Mouse (Mus musculus) layer of hippocampus, adult 11-12 months (tissue): ENCODE measurements at regions not wholly inside any gene's neighbourhood (a gene's known extent, or its start where the extent isn't known, plus 50 kb on each side); places are given as distances from the start of the nearest gene placed in this dataset.

Experiments used
- DNase-seq: peaks from one replicate; pipeline ENCODE4 v3.0.0; 2022; ENCODE audit warnings: low spot score

GRCm38 (mm10) chr13:111978675-111979020, 169.9 kb upstream of the Map3k1 start:
- no peak for DNase-seq

GRCm38 (mm10) chr13:111979428-111980204, 170.8 kb upstream of the Map3k1 start:
- DNase-seq: no peak

GRCm38 (mm10) chr13:111980205-111980595, 171.4 kb upstream of the Map3k1 start:
- no peak for DNase-seq

GRCm38 (mm10) chr13:111981103-111981502, 172.3 kb upstream of the Map3k1 start:
- DNase-seq: no peak

- no peak for DNase-seq
Observed at GRCm38 (mm10) chr13:111982796-111983460, 174.1 kb upstream of the Map3k1 start.

GRCm38 (mm10) chr13:111984081-111984574, 175.3 kb upstream of the Map3k1 start:
- no peak for DNase-seq

DNA sequence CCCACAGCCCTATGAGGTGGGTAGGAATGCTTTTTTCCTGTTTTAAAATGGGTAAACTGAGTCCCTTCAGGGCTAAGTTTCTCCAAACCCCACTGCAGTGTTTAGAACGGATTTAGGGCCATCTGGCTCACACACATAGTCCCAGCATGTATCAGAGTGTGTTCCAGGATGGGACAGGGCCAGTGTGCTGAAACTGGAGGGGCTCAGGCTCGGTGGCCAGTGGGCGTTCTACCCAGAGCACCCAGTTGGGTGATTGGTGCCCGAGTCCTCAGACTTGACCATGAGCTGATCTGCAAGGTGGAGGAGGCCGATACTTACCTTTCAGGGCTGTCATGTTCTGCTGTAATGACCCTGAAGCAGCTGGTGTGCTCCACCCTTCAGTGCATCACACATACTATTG, 176.6 kb upstream of the Map3k1 start:
- no peak for DNase-seq

- no peak for DNase-seq
Observed at GRCm38 (mm10) chr13:111986681-111987080, 177.9 kb upstream of the Map3k1 start.

DNA sequence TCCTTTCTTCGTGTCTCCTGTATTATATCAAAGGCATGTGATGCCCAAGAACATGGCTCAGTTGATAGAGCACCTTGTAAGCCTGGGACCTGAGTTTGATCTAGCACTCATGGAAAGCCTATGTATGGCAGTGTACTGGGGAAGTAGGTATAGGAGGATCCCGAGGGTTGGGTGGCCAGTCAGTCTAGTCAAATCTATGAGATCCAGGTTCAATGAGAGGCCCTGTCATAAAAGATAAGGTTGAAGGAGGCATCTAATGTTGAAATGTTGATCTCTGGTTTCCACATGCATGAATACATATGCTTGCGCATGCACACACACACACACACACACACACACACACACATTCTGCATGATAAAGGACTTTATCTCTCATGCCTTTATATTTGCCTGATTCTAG, 178.6 kb upstream of the Map3k1 start:
- DNase-seq: no peak

- no peak for DNase-seq
Observed at GRCm38 (mm10) chr13:111990913-111991534, 182.2 kb upstream of the Map3k1 start.

- no peak for DNase-seq
Observed at GRCm38 (mm10) chr13:111992075-111992847, 183.5 kb upstream of the Map3k1 start.

DNA sequence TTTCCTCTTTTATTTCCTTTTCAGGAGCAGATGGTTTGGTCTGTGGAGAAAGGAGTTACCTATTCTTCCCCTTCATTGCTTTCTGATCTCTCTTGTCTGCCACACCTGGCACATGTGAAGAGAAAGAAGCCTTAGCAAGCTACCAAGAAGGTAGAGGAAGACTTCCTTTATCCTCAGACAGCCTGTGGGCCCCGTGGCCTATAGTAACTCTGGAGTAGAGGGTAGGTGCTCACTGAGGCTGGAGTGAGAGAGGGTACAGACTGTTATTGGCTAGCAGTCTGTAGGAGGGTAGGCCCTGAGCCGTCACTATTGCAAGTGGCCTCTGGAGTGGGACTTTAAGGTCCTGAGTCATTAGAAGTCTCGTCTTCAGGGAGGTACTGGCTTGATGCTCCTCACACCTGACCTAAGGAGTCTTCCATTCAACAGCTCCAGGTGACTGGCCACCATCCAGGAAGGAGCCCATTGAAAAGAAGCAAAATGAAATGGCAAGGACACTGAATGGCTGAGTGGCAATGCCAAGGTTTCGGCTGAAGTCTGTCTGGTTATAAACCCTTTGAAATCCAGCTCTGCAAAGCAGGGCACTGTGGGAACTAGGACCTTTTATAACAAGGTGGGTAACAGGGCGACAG, 186.2 kb upstream of the Map3k1 start:
- no peak for DNase-seq

- DNase-seq: no peak
Observed at GRCm38 (mm10) chr13:111995716-111996115, 186.9 kb upstream of the Map3k1 start.

DNA sequence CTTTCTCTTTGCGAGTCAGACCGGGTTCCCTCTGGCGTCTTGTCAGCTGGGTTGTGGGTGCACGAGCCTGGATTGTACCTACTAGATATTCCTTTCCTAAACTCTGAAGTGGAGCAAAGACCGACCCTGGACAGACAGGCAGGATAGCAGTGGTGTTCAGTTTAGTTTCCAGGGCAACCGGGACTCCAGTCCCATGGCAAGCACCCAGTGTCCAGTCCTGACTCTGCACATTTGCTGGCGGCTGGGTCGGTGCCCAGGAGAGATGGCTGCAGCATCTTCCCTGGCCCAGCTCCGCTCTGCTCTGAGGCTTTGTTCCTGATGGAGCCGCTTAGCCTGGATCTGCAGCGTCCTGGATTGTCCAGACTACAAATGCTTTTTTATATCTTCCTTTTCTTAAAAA, 188.1 kb upstream of the Map3k1 start:
- no peak for DNase-seq

GRCm38 (mm10) chr13:111997980-111998945, 189.5 kb upstream of the Map3k1 start:
- DNase-seq: no peak

- DNase-seq: no peak
Observed at GRCm38 (mm10) chr13:111999647-112000292, 191.0 kb upstream of the Map3k1 start.

DNA sequence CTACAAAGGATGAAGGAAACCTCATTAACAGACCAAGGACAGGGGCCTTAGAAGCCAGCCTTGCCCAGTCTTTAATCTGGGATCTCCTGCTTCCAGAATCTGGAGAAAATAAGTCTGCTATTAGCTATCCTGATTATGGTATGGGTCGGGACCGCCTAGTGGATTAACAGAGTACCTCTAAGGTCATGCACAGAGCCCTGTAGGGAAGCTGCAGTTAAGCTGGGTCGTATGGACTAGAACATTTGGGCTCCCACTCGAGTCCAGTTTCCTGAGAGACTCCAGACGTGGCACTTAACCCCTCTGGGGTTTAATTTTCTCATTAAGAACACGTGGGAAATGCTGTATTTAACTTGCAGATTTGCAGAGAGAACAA, 191.5 kb upstream of the Map3k1 start:
- DNase-seq: no peak

- DNase-seq: no peak
Observed at GRCm38 (mm10) chr13:112000696-112001095, 191.9 kb upstream of the Map3k1 start.

- no peak for DNase-seq
Observed at GRCm38 (mm10) chr13:112001155-112002025, 192.6 kb upstream of the Map3k1 start.
